Mouse (Mus musculus) cerebellum, adult (tissue): ENCODE measurements at regions not wholly inside any gene's neighbourhood (a gene's known extent, or its start where the extent isn't known, plus 50 kb on each side); places are given as distances from the start of the nearest gene placed in this dataset.

Source experiments
- ATAC-seq: cut with Nextera tagmentation; 2 replicates; pipeline ENCODE4 v1.9.2; 2017; ENCODE audit warnings: mild to moderate bottlenecking, moderate library complexity, mixed read lengths; ENCODE audit not compliant: insufficient number of reproducible peaks, low FRiP score, low TSS enrichment

DNA sequence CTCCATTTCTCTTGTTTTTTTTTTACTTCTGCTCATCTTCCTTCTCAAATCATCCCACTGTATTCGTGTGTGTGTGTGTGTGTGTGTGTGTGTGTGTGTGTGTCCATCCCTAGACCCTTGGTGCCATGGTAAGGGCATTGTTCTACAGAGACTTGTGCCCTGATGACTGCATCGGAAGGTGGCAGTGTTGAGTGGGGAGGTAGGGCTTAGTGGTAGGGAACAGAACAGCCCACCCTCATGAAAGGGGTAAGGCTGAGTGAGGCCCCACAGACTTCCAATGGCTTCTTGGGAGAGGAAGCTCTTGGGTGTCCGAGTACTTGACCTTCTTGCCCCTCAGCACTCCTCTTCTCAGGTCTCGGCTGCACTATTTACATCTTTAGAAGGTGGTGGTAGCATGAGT lies 100.3 kb downstream of the Tmco5 start:
- no peak for ATAC-seq

DNA sequence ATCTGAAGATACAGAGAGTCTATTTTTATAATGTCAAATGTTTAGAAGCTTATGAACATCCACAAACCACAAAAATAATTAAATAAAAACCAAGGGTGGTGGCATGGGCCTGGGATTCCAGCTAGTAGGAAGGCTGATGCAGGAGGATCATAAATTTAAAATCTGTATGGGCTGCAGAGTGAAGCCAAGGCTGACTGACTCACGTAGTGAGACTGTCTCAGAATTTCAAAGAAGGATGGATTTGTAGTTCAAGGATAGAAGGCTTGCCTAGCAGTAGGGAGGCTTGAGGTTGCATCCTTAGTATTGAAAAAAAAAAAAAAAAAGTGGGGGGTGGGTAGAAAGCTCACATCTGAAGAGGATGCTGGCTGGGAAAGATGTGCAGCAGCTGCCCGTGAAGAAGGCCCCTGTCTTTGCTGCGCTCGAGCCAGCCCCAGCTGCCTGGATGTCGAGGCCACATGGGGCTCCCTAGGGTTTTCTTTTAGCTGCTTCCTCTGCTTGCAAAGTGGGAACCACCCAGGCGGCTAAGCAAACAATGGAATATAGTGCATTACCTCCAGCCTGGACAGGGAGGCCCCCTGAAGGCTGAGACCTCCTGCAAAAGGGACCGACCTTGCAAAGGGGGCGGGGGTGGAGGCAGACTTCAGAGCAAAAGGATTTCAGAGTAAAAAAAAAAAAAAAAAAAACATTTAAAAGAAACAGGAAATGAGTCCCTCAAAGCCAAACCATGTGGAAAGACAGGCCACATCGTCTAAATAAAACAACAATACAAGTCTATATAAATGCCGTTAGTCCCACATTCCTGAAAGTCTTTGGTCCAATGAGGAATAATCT lies 101.3 kb downstream of the Tmco5 start:
- no peak for ATAC-seq

GRCm38 (mm10) chr2:116980692-116981091 lies 102.2 kb downstream of the Tmco5 start:
- no peak for ATAC-seq

DNA sequence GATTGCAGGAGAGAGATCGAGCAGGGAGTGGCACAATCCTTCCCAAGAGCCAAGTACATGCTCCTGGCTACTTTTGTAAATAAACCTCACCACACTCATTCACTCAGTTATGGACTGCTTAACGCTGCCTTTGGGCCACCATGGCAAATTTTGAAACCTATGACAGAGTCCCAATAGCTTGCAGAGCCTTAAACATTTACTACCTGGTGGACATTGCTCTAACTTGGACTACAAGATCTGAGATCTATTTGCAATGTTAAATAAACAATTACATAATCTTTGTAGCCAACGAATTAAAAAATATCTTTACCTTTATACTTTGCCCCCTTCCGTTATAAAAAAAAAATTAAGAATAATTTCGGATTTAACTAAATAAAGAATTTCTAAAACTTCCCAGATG lies 104.9 kb downstream of the Tmco5 start:
- no peak for ATAC-seq

DNA sequence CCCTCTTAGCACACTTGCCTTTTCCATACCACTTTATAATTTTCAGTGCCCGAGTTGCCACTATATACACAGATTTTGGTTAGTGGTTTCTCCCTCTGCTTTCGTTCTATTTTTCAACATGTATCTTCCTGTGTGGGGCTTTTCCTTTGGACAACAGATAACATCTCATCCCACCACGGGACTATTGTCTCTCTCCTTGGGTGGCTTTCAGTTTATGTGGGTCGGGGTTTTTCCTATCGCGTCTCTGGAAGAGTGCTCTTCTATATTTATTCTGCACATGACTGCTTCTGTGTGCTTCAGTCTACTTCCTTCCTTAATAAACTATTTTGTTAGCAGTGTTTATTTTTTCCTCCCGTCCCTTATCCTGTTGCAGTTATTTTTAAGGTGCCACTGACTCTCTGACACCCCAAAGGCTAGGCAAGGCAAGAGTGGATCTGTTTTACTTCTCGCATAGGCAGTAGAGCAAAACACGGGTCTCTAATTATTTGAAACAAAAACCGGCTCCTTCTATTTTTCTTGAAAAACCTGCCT lies 105.4 kb downstream of the Tmco5 start:
- no peak for ATAC-seq

GRCm38 (mm10) chr2:116984597-116984996 lies 106.1 kb downstream of the Tmco5 start:
- ATAC-seq = no peak

DNA sequence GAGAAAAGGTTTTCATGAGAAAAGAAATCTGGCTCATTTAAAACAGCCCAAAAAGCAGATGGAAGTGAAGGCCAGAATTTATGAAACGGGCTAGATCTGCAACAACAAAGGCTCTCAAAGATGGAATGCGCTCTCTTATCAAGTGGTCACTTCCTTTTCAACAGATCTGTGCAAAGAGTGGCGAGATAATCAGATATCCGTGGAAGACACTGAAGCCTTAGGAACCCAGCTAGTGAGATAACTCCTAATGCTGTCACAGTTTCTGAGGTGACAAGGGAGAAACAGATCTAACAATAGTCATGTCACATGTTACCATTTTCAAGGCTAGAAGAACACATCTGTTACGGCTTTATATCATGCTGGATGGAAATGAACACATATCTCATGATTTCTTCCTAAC lies 107.1 kb downstream of the Tmco5 start:
- no peak for ATAC-seq

DNA sequence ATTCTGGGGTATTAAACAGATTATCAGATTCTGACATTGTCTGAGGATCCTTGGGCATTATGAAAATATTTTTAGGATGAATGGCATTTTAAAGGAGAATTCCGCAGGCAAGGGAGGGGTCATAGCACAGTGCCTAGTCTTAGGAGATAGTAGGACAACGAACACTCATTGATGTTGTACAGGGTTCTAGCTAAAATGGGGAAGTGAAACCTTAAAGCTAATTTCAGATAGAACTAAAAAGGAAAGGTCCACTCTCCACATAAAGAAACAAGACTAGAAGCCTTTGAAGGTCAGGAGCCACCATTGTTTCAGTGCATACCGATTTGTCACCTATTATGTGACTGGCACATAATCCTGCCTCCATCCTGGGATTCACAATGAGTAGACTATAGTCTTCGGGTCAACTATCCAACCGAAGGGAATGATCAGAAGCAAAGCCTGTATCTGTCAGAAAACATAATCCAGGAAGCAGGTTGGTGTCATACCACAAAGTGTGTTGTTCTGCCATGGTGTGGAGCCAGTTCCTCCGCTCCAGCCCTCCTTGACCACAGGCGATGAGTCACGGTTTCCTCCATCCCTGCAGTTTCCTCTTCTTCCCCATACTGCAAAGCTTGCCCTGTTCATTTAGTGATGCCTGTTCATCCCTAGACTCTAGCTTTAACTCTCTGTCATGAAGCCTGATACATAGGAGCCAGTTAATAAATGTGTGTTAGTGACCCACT lies 110.6 kb downstream of the Tmco5 start:
- no peak for ATAC-seq

GRCm38 (mm10) chr2:116990106-116990505 lies 111.6 kb downstream of the Tmco5 start:
- ATAC-seq = no peak

- ATAC-seq = no peak
Observed at GRCm38 (mm10) chr2:116991561-116992042, 113.1 kb downstream of the Tmco5 start.

GRCm38 (mm10) chr2:116993724-116994123 lies 115.2 kb downstream of the Tmco5 start:
- no peak for ATAC-seq

DNA sequence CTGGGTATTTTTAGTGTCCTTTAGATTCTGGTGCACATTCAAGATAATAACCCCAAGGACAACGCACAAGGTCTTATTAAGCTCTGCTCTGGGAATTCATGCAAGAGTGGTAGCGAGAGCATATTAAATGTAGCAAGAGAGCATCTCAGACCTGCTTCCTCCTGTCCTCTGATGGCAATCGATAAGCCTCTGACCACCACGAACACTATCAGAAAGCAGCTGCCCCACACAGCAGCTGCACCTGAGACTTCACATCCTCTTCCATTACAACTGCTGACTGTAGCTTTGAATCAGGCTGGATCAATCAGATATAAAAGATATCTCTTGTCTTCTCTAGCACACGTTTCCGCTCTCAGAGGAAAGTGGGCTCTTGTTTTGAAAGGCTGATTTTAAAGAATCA lies 117.8 kb downstream of the Tmco5 start:
- no peak for ATAC-seq

DNA sequence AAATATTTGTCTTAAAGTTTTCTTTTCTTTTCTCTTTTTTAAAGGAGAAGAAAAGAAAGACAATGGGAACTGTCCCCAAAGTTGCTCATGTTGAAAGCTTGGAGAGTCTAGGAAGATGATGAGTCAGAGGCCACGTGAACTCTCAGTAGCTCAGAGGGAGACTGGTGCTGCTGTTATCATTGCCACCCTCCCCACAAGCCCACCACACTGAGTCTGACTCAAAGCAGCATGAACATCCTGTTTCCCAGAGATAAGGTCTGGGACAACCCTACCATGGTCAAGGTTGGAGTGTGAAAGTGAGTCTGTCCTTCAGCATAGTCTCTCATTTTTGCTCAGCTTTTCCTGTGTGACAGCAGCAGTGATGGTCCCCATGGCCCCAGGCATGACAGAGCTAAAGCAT lies 120.3 kb downstream of the Tmco5 start:
- no peak for ATAC-seq

- ATAC-seq = no peak
Observed at GRCm38 (mm10) chr2:116999592-116999991, 121.1 kb downstream of the Tmco5 start.

- no peak for ATAC-seq
Observed at GRCm38 (mm10) chr2:117003976-117004375, 117.2 kb upstream of the Spred1 start.

GRCm38 (mm10) chr2:117006846-117007245 lies 114.3 kb upstream of the Spred1 start:
- ATAC-seq = no peak

- no peak for ATAC-seq
Observed at GRCm38 (mm10) chr2:117008922-117009321, 112.3 kb upstream of the Spred1 start.

- ATAC-seq = no peak
Observed at GRCm38 (mm10) chr2:117010001-117010400, 111.2 kb upstream of the Spred1 start.

GRCm38 (mm10) chr2:117010942-117011341 lies 110.2 kb upstream of the Spred1 start:
- ATAC-seq = no peak

- no peak for ATAC-seq
Observed at GRCm38 (mm10) chr2:117017921-117018651, 103.1 kb upstream of the Spred1 start.
